Mouse (Mus musculus): ENCODE measurements around the gene Serhl.

The Serhl gene

GRCm38 (mm10) chr15:83162001-83162400, 72.7 kb downstream of the Serhl start:
- no peak for DNase-seq (ENCODE audit: low spot score in 2 of 2)

DNA sequence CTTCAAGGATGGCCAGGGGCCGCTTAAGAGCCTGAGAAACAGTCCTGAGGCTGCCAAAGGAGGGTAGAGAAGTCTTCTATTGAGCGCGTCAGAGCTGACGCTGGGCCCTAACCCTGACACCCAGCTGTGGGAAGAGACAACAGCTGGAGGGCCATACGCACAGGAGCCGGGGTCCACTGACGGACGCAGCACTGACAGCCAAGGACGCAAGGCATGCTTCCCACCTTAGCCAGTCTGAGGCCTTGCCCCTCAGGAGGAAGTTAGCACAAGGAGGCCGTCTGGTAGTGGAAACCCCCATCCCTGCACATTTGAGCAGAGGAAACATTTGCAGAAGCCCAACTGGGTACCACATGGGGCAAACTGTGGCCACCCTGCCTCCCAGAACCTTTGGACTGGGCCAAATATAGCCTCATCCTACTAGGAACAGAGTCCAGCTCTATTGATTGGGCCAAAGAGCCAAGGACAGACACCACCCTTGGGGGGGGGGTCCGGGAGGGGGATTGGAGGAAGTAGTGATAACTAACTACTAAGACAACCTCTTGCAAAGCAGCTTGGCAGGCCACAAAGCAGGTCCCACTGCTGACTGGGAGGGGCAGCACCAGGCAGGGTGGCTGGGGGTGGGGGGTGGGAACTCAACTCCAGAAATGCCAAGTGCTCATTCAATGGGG, 73.6 kb downstream of the Serhl start:
- DNase-seq (ENCODE audit: low spot score in 2 of 2): no peak

DNA sequence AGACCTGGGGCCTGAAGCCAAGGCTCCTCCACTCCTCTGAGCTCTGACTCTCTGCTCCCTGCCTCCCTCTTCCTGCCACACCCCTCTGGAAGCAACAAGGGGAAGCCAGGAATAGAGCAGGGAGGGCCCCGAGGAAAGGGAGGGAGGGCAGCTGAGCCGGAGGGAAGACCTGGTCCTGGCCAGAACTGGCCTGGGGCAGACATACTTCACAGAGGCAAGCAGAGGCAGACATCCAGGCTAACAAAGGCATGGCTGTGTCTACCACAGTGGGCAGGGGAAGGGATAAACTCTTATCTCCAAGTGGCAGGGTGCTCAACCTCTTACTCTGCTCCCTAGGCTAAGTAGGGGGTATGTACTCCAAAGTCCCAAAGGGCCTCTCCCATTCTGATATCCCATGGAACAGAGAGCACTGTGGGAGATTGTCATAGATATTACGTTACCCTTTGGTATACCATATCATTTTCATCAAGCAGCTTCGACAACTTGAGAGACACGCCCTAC, 75.7 kb downstream of the Serhl start:
- DNase-seq (ENCODE audit: low spot score in 2 of 2): no peak

- DNase-seq (ENCODE audit: low spot score in 2 of 2): no peak
Measured at GRCm38 (mm10) chr15:83165526-83166315, 76.4 kb downstream of the Serhl start.
